Mouse (Mus musculus) intestine, embryonic 14.5 days (tissue): ENCODE measurements around the gene Gm29644. TPM values are rescaled to one million over a fixed set of nuclear protein-coding genes. Genes with fewer than 3 reads are reported as not detected.
"Not testable (repeated sequence)": the region's sequence is repeated elsewhere in the genome, so short reads cannot be mapped to it uniquely, and the experiment has no call there.

ENCODE experiments used
- ATAC-seq: fragments of 200-750 bp; cut with Nextera tagmentation; replicated peaks from 2 replicates; pipeline ENCODE4 v1.8.0; 2017; ENCODE audit warnings: low read depth, moderate number of reproducible peaks, moderate TSS enrichment, moderate library complexity; ENCODE audit not compliant: low FRiP score, low TSS enrichment
- DNase-seq: peaks from one replicate; pipeline ENCODE4 v3.0.0-alpha.2; 2018; ENCODE audit warnings: low spot score
- H3K27ac ChIP-seq: fragments of 300-500 bp; sonication (generic); 2 replicates; pipeline ENCODE4 v1.5.1; 2014; ENCODE audit warnings: low read depth, mild to moderate bottlenecking, control low read depth
- H3K27me3 ChIP-seq: fragments of 300-500 bp; sonication (generic); replicated peaks from 2 replicates; pipeline ENCODE4 v1.6.1; 2014; ENCODE audit warnings: low read length, control low read depth; ENCODE audit not compliant: control insufficient read depth, insufficient read depth
- H3K36me3 ChIP-seq: fragments of 300-500 bp; sonication (generic); 2 replicates; pipeline ENCODE4 v1.6.1; 2014; ENCODE audit warnings: low read length, control low read depth; ENCODE audit not compliant: control insufficient read depth, insufficient read depth
- H3K4me1 ChIP-seq: fragments of 300-500 bp; sonication (generic); replicated peaks from 2 replicates; pipeline ENCODE4 v1.6.1; 2014; ENCODE audit warnings: low read length, control low read depth, mixed read lengths; ENCODE audit not compliant: control insufficient read depth, insufficient read depth
- H3K4me2 ChIP-seq: fragments of 300-500 bp; sonication (generic); 2 replicates; pipeline ENCODE4 v1.6.1; 2014; ENCODE audit warnings: low read length
- H3K4me3 ChIP-seq: fragments of 300-500 bp; sonication (generic); 2 replicates; pipeline ENCODE4 v1.5.1; 2014; ENCODE audit warnings: low read depth, low read length, control low read depth, mixed read lengths
- H3K9ac ChIP-seq: fragments of 300-500 bp; sonication (generic); 2 replicates; pipeline ENCODE4 v1.6.1; 2014; ENCODE audit warnings: mild to moderate bottlenecking, low read length
- H3K9me3 ChIP-seq: fragments of 300-500 bp; sonication (generic); 2 replicates; pipeline ENCODE4 v1.6.1; 2016; ENCODE audit warnings: low read length, control low read depth; ENCODE audit not compliant: control insufficient read depth
- WGBS: fragments of 180-500 bp; shearing (Covaris S2); extraction: QIAGEN DNeasy Blood & Tissue Kit; methylation state at CpG from one replicate; pipeline ENCODE4 v1.1.7; 2014; 5-methylcytosine and 5-hydroxymethylcytosine counted together
- polyA plus RNA-seq: library from polyadenylated mRNA; unstranded; fragments of >200 nt; fragmentation: Nextera tagmentation; extraction: Ambion mirVana; gene quantifications from 2 replicates; pipeline ENCODE4 v1.2.1, GENCODE M21; 2014

The Gm29644 gene
- polyA plus RNA-seq: not detected in 2 replicates

DNA sequence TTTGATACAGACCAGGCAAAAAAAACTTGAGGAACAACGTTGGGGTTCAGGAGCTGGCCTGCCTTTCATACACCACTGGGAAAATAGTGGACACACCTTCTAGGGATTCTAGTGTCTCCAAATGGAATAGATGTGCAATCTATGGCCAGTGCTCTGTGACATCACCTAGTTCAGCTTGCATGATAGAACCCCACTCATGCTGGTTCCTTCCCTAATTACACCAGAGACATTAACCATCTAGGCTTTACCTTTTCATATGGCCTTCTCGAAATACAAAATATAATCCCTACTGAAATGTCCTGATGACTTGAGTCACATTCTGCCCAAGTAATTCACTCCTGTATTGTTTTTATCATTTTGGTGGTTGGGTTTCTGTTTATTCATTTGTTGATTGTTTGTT, at the start of gene Gm29644, which contains the start of gene Gm29423:
Gm29644 (minus strand) TSS at position 157 of the 400 bp plus-strand sequence.
Gm29423 (minus strand) TSS at position 101 of the 400 bp plus-strand sequence.
- not testable (repeated sequence) for ATAC-seq, H3K9me3 ChIP-seq, H3K27ac ChIP-seq, H3K4me3 ChIP-seq, H3K36me3 ChIP-seq, H3K4me2 ChIP-seq, DNase-seq, H3K9ac ChIP-seq, H3K27me3 ChIP-seq, H3K4me1 ChIP-seq
- no CpG with 5 or more reads among the region's 2 CpGs for WGBS

DNA sequence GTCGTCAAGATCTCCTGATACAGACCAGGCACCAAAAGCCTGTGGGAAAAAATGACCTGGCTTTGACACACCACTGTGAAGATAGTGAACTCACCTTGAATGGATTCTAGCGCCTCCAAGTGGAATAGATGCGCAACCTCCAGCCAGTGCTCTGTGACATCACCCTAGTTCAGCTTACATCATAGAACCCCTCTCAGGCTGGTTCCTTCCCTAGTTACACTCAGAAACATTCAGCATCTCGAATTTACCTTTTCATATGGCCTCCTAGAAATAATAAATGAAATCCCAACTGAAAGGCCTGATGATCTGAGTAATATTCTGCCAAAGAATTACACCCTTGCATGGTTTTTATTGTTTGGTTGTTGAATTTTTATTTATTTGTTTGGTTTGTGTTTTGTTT, 29.6 kb downstream of the Gm29644 start, which contains the start of gene Gm21118:
Gm21118 (minus strand) TSS at position 101 of the 400 bp plus-strand sequence.
- not testable (repeated sequence) for H3K9ac ChIP-seq, ATAC-seq

More for the DNA sequence above, 29.6 kb downstream of the Gm29644 start, which contains the start of gene Gm21118:
- H3K27me3 ChIP-seq, H3K9me3 ChIP-seq, H3K4me2 ChIP-seq, DNase-seq, H3K36me3 ChIP-seq, H3K27ac ChIP-seq, H3K4me1 ChIP-seq, H3K4me3 ChIP-seq: not testable (repeated sequence)
- no CpG with 5 or more reads among the region's 4 CpGs for WGBS

Other genes with a start within 250 kb of the Gm29644 start
- not detected in 2 replicates for gene Gm21118, start 29.7 kb downstream of the Gm29644 start, polyA plus RNA-seq
- not detected in 2 replicates for gene Gm29423, start 56 bp downstream of the Gm29644 start, polyA plus RNA-seq
- not detected in 2 replicates for gene Gm20888, start 138.5 kb upstream of the Gm29644 start, polyA plus RNA-seq